Comparison of ENCODE assay signal across 9 mouse cellular contexts in genomic region chr3:120886063-120886841, GRCm38 (mm10).
DNase-seq lines count a peak whose midpoint lies in the region; ATAC-seq lines count a peak whose summit lies in the region.
"Had no signal": no experiment of that assay in that cellular context is flagged by ENCODE, and none has a peak within 500 bp of the region (broad histone marks: within the 10 kb centered on the region; RNA-seq: fewer than 3 reads in every experiment).

No protein-coding gene starts in this region.

- intact Hi-C loops in gastrocnemius, postnatal 14 days (cut with DNase I; ENCODE audit: low total_unique reads): no loop called here

- DNase-seq in gastrocnemius, postnatal 14 days: peak; percentile 6
- no peak for DNase-seq in gastrocnemius, postnatal 25 days
- DNase-seq in R1 (ENCODE audit: low read depth, low spot score): peak; percentile 7
- peak; percentile 48 to 82 for DNase-seq in left cerebral cortex, adult 8-10 months (ENCODE audit: low spot score in 2 of 2)
- DNase-seq in thymus, postnatal 0 days (ENCODE audit: low spot score): no peak

- H3K36me3 ChIP-seq in embryonic facial prominence, embryonic 15.5 days: no peaks in the 10 kb centered on the region
- H3K36me3 ChIP-seq: liver, embryonic 15.5 days had no signal

- no peaks in the 10 kb centered on the region for H3K4me1 ChIP-seq in embryonic facial prominence, embryonic 15.5 days
- H3K4me1 ChIP-seq: liver, embryonic 15.5 days had no signal

- no peak for ATAC-seq in embryonic facial prominence, embryonic 15.5 days (ENCODE audit: insufficient number of reproducible peaks, low FRiP score, low TSS enrichment, low read depth)
- ATAC-seq in megakaryocyte, adult 5-6 weeks (ENCODE audit: poor library complexity, severe bottlenecking): no peak
- no peak for ATAC-seq in monocyte, adult 5-6 weeks (replicated peaks; ENCODE audit: insufficient number of reproducible peaks, low FRiP score, low TSS enrichment, poor library complexity, severe bottlenecking)

- no peaks in the 10 kb centered on the region for H3K27me3 ChIP-seq in embryonic facial prominence, embryonic 15.5 days
- H3K27me3 ChIP-seq: liver, embryonic 15.5 days had no signal

- no peak overlapping the region for H3K27ac ChIP-seq in embryonic facial prominence, embryonic 15.5 days (replicated peaks)
- H3K27ac ChIP-seq: liver, embryonic 15.5 days had no signal

- no peak overlapping the region for H3K9ac ChIP-seq in embryonic facial prominence, embryonic 15.5 days
- H3K9ac ChIP-seq: liver, embryonic 15.5 days had no signal

- no peak overlapping the region for H3K4me3 ChIP-seq in embryonic facial prominence, embryonic 15.5 days (replicated peaks)
- H3K4me3 ChIP-seq: liver, embryonic 15.5 days had no signal

- peak overlapping the region; percentile 22 for H3K4me2 ChIP-seq in embryonic facial prominence, embryonic 15.5 days (replicated peaks)
- H3K4me2 ChIP-seq: liver, embryonic 15.5 days had no signal

- no peaks in the 10 kb centered on the region for H3K9me3 ChIP-seq in embryonic facial prominence, embryonic 15.5 days (replicated peaks)
- H3K9me3 ChIP-seq: liver, embryonic 15.5 days had no signal

- 45% methylated on average over 20 of the region's 20 CpGs for WGBS in embryonic facial prominence, embryonic 15.5 days

Comparison
In these comparisons a context has a peak if more than half of its experiments do, and no peak if none do; other contexts are left out.
1. DNase-seq: peak in gastrocnemius, postnatal 14 days (single experiment), R1 (single experiment) and left cerebral cortex, adult 8-10 months (2 of 2); none in gastrocnemius, postnatal 25 days (single experiment) and thymus, postnatal 0 days (single experiment).